Mouse (Mus musculus): Measurements from ENCODE around the gene Samt1. TPM values are rescaled to one million over a fixed set of nuclear protein-coding genes. Genes with fewer than 3 reads are reported as not detected.
"Not testable (repeated sequence)": the region's sequence is repeated elsewhere in the genome, so short reads cannot be mapped to it uniquely, and the experiment has no call there.

Gene Samt1
- not detected for total RNA-seq (2021)

- DNase-seq; intact Hi-C loops (cut with DNase I): not testable (repeated sequence)
These were observed at the start of gene Samt1 for GRCm38 (mm10) chrX:154012540-154012939. Gene Samt1 (minus strand): TSS chrX:154012640.

- intact Hi-C loops (cut with DNase I) = not testable (repeated sequence)
These were observed 42.5 kb upstream of the Samt1 start, which contains the start of gene Gm10057 for GRCm38 (mm10) chrX:154054939-154055338. Gene Gm10057 (minus strand): TSS chrX:154055039.

GRCm38 (mm10) chrX:154033727-154034126 is 21.3 kb upstream of the Samt1 start, which contains the start of gene 4921511M17Rik:
Gene 4921511M17Rik (minus strand): TSS chrX:154033827.
- DNase-seq; intact Hi-C loops (cut with DNase I): not testable (repeated sequence)

More at GRCm38 (mm10) chrX:154054939-154055338, 42.5 kb upstream of the Samt1 start, which contains the start of gene Gm10057:
- not testable (repeated sequence) for DNase-seq

GRCm38 (mm10) chrX:153976914-153977313 is 35.5 kb downstream of the Samt1 start:
- DNase-seq; intact Hi-C loops (cut with DNase I): not testable (repeated sequence)

- intact Hi-C loops (cut with DNase I); DNase-seq: not testable (repeated sequence)
These were observed 36.0 kb downstream of the Samt1 start for GRCm38 (mm10) chrX:153976467-153976866.

- intact Hi-C loops (cut with DNase I) = no loop called here
- peak; percentile 1 for DNase-seq
These were observed 38.0 kb downstream of the Samt1 start for GRCm38 (mm10) chrX:153974450-153974849.

- DNase-seq; intact Hi-C loops (cut with DNase I): not testable (repeated sequence)
These were observed 59.6 kb downstream of the Samt1 start for GRCm38 (mm10) chrX:153952866-153953265.

Other genes starting within 250 kb of the Samt1 start
- gene Spin2c, start 180.4 kb downstream of the Samt1 start, total RNA-seq (2021) = 10 to 100 TPM; 10.3 to 11.4 TPM
- gene 4921511M17Rik, start 21.2 kb upstream of the Samt1 start, total RNA-seq (2021) = not detected
- gene Gm10057, start 42.4 kb upstream of the Samt1 start, total RNA-seq (2021) = not detected
- not detected for gene Gm15140, start 108.0 kb upstream of the Samt1 start, total RNA-seq (2021)